Mouse (Mus musculus) cerebellum, adult 11 months (tissue): ENCODE data around the gene Sptbn4.
A peak's percentile ranks its signal among the peaks of the same experiment; 100 is the strongest.

Experiments used
- DNase-seq: peaks from one replicate; pipeline ENCODE4 v3.0.0; 2022

Gene Sptbn4

DNA sequence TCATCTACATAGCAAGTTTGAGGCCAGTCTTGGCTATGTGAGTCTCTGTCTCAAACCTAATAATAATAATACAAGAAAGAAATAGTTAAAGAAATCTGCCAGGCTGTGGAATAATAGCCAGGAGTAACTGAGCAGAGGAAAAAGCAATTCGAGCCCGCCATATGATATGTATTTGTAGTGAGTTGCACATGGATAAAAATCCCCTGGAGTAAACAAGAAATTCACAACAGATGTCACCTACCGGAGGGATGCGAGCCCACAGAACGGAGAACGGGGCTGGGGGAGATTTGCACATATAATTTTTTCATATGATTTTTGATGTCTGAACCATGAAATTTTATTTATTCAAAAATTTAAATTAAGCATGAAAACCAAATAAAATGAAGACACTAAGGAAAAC, 67.7 kb downstream of the Sptbn4 start:
- DNase-seq, result no peak

- DNase-seq, result no peak
Observed at GRCm38 (mm10) chr7:27378431-27378830, 69.1 kb downstream of the Sptbn4 start.

- no peak for DNase-seq
Observed at GRCm38 (mm10) chr7:27375274-27375673, 72.2 kb downstream of the Sptbn4 start.

- DNase-seq, result no peak
Observed at GRCm38 (mm10) chr7:27371715-27372462, 75.6 kb downstream of the Sptbn4 start.

DNA sequence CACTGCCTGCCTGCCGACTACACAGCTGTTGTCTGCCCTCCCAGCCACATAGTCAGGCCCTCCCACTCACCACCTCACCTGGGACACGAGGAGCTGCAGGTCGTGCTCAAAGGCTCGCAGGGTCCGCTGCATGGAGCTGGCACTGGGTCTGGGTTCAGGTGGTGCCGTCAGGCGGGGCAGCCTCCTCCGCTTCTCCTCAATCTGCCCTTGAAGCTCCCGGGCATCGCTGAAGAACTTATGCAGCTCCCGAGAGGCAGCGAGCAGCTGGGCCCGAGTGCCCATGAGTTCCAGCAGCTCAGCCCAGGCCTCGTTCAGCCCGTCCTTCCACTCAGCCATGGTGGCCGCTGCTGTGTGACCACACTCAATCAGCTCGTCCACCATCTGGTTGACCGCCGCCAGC, 78.4 kb downstream of the Sptbn4 start:
- no peak for DNase-seq

- DNase-seq, result no peak
Observed at GRCm38 (mm10) chr7:27367976-27368375, 79.5 kb downstream of the Sptbn4 start.

- no peak for DNase-seq
Observed at GRCm38 (mm10) chr7:27366082-27366844, 81.2 kb downstream of the Sptbn4 start.

DNA sequence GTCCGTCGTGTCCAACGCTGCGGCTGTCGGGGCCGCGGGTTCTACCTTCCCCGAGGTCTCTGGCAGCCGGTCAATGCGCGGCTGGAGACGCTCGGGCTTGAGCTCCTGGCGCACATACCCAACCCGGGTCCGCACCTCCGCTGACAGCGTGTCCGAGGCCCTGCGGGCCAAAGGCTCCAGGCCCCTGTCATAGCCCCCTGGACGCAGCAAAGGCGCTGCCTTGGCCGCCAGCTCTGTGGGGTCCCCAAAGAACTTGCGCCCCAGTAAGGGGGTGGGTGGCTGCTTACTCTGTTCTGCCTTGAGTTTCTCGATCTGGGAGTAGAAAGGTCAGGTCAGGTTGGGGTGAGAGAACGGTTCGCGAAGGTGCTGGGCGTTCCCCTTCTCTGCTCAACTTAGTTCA, 83.1 kb downstream of the Sptbn4 start:
- DNase-seq, result peak; percentile 31

- DNase-seq, result peak; percentile 99
Observed at GRCm38 (mm10) chr7:27361283-27361946, 86.1 kb downstream of the Sptbn4 start.

DNA sequence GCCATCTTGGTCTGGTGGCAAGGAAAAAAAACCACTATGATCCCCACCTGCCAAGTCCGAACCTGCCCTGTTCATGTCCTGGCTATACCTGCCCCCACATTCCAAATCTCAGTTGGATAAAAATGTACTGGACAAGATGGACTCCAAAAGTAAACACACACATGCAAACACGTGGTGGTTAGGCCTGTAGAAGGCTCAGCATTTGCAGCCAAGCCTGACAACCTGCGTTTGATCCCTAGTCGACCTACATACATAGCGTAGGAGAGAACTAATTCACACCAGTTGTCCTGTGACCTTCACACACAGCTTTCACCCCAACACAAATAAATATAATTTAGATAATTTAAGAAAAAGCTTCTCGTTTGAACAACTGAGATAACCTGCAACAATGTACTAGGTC, 86.7 kb downstream of the Sptbn4 start:
- DNase-seq, result no peak

DNA sequence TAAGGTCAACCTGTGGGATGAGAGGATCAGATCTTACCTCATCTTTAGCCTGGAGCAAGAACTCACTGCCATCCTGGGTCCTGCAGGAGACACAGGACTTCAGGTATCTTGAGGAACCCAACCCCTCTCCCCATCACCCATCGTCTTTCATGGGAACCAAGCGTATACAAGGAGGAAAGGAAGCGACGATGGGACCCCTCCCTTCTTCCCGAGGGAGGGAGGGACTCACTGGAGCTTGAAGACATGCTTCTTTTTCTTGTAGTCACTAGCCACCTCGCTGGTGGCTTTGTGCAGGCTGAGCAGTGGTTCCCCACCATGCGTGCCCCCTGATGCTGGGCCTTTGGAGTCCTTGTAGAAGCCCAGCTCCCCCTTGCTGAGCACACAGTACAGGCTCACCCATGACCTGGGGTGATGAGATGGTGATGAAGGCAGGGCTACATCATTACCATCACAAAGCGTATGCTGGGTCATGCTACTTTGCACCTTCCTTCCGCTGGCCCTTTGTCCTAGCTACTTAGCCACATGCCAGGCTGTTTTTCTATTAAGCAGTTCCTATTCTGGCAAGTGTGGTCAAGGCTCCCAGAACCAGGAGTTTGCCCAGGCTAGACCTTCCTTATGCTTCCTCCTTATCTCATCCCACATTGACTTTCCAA, 87.7 kb downstream of the Sptbn4 start:
- DNase-seq, result no peak

DNA sequence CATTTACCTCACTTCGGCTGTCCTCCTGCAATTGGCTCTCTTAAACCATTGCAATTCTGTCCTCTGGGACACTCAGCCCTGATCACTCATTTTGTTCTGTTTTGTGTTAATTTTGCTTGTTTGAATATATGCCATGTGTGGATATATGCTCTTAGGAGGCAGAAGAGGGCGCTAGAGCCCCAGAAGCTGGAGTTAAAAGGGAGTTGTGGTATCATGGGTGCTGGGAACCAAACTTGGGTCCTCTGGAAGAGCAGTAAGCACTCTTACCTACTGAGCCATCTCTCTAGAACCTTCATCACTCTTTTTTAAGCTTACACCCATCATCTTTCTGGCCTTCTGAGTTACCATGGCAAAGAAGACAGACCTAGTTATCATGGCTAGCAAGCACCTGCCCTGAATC, 88.3 kb downstream of the Sptbn4 start:
- DNase-seq, result no peak

GRCm38 (mm10) chr7:27357595-27357978, 89.9 kb downstream of the Sptbn4 start:
- DNase-seq, result no peak

GRCm38 (mm10) chr7:27356861-27357594, 90.5 kb downstream of the Sptbn4 start, which contains the start of gene Gm20479:
Gm20479 (minus strand) TSS chr7:27357419.
- DNase-seq, result no peak

GRCm38 (mm10) chr7:27356248-27356647, 91.2 kb downstream of the Sptbn4 start:
- DNase-seq, result no peak

DNA sequence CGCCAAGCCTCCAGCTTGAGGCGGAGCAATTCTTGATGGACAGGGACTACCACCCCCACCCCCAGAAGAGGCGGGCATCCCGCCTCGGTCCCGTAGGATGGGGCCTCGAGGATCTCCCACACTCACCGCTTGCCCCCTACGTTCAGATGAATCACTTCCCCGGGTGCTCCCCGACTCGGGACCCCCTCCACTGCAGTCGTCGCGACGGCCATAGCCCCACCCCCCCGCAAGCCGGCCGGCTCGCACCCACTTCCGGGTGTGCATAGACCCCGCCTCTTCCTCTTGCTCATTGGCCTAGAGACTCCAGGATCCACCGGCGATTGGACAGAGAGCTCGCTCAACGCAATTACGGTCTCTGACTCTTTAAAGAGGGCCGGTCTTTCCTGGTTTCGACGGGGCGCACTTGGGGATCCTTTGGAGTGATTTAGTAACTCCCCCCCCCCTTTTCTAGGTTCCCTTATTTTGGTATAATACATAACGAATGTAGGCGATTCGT, 91.7 kb downstream of the Sptbn4 start, which contains the start of gene Shkbp1:
Shkbp1 (minus strand) TSS at position 275 of the 496 bp plus-strand sequence.
- peak; percentile 72 for DNase-seq

DNA sequence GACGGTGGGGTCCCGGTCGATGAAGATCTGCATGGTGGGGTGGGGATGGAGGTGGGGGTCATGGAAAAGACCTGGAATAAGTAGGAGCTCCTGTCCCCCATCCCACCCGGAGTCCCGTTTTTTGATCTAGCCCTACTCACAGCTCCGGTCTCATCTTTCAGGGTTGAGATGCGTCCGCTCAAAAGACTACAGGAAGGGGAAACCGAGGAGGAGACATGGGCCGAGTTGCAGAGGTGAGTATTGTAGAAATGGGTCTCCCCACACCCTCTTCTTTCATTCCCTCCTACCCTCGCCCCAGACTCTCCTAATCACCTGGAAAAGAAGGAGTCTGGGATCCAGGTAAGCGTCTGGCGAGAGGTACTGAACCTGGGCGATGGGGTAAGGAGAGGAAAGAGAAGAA, 92.2 kb downstream of the Sptbn4 start:
- DNase-seq, result no peak

DNA sequence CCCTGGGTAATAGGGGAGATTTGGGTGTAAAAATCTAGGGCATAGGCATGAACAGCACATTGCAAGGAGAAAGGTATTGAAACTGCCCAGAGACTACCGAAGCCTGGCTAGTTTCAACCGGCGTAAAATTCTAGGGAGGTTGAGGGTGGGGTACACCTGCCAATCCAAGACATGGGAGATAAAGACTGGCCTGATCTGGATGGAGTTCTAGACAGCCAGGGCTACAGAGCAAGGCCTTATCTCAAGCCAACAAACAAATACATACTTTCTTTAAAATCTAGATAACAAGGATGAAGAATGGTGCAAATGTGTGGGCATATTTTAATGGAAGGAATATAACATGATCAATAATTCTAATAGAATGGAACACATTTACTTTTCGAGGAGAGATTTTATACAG, 92.7 kb downstream of the Sptbn4 start:
- no peak for DNase-seq

DNA sequence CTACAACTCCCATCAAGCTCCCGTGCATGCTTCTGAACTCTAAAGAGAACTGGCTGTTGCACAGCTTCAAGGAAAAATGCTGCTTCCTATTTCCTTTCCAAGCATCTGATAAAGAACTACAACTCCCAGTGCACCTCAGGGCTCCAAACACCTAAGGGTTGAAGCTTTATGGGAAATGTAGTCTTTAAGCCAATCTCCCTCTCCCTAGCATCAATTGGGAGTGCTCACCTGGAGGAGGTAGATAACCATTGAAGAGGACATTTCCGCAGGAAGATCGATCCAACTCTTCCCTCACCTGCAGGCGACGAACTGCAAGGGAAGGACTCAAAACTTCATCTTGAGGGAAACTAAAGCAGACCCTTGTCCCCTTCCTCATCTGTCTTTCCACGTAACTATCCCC, 93.3 kb downstream of the Sptbn4 start:
- no peak for DNase-seq

DNA sequence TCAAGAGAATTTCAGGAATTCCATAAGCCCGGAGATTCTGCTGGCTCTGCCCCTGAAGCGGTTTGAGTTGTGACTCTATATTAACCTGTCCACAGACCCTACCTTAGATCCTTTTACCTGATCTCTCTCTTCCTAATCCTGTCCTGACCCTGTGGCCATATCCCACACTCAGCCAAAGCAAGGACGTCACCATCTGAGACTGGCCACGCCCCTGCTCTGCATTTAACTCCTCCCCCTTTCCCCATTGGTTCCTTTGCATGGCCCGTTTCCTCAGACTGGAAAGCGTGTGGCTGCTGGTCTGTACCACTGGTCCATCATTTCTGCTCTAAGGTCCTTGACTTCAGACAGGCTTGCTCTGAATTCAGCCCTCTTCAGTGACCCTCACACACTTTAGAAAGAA, 102.0 kb downstream of the Sptbn4 start:
- no peak for DNase-seq

DNA sequence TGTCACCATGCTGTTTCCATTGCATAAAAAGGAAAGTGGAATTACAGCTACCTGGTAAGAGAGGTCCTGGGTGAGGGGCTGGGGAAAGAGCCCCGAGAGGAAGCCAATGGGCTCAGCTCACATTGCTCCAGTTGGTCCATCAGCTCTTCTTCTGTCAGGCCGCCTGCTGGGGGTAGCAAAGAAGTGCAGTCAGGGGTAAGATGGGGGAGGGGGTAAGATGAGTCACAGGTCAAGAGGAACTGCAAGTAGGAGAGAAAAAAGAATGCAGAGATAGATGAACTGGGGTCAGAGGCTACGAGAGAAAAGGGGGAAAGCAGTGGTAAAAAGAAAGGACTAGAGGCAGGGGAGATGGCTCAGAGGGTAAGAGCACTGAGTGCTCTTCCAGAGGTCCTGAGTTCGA, 104.9 kb downstream of the Sptbn4 start:
- no peak for DNase-seq

DNA sequence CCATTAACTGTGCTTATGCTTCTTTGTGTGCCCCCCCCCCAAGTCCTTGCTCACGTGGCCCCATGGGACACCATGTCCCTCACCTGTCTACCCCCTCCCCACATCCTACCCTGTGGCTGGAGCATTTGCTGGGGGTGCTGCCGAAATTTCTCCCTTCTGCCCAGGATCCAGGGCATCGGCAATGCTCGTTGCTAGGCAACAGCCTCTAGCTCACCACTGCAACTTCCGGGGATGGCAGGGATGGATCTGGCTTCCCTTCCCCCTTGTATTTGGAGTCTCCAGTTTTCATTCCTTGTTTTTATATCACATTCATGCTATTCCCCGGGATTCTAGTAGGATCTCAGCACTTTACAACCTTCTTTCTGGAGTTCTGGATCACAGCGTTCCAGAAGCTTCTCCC, 108.0 kb downstream of the Sptbn4 start:
- DNase-seq, result no peak
